Mouse (Mus musculus) megakaryocyte-erythroid progenitor cell, adult 5-6 weeks (primary cell): ENCODE data around the gene Gm3594. TPM values are rescaled to one million over a fixed set of nuclear protein-coding genes. Genes with fewer than 3 reads are reported as not detected.
"Not testable (repeated sequence)": the region's sequence is repeated elsewhere in the genome, so short reads cannot be mapped to it uniquely, and the experiment has no call there.

ENCODE experiments used
- ATAC-seq: replicated peaks from 2 replicates; pipeline ENCODE4 v1.8.0; 2016; ENCODE audit warnings: mild to moderate bottlenecking, inconsistent platforms; ENCODE audit not compliant: severe bottlenecking, poor library complexity, low FRiP score, low TSS enrichment
- total RNA-seq, 2 experiments: library from RNA; stranded (forward) in 1 of 2; stranded (reverse) in 1 of 2; fragments of 200-1000, 215-1000 nt in 1 of 2; fragments of >200 nt in 1 of 2; fragmentation: Nextera tagmentation in 1 of 2; gene quantifications; 2 replicates each; pipeline ENCODE4 v1.2.3; 2014 to 2017

Gene Gm3594
- not detected in 2 replicates for total RNA-seq (2014; fragmentation: Nextera tagmentation)
- total RNA-seq (2017) = not detected in 2 replicates

DNA sequence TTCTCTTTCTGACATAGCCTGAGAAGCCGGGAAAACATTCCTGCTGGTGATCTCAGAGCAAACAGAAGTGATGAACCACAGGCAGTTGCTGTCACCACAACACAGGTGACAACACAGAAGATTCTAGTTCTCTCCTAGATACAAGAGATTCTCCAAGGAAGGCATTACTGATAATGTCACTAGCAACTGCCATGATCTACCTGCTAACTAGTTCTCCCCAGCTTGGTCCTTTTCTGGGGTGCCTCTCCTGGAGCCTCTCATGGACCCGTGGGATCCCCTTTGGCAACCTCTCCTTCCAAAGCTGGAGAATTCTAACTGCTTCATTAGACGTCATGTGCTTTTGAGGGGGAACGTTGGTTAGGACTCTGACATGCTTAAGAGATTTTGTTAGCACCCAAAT lies at the start of gene Gm3594:
Gene Gm3594 (minus strand): TSS at position 101 of the 400 bp plus-strand sequence.
- ATAC-seq = not testable (repeated sequence)

- not testable (repeated sequence) for ATAC-seq
Observed at GRCm38 (mm10) chr14:6486331-6486730, 41.9 kb upstream of the Gm3594 start.

DNA sequence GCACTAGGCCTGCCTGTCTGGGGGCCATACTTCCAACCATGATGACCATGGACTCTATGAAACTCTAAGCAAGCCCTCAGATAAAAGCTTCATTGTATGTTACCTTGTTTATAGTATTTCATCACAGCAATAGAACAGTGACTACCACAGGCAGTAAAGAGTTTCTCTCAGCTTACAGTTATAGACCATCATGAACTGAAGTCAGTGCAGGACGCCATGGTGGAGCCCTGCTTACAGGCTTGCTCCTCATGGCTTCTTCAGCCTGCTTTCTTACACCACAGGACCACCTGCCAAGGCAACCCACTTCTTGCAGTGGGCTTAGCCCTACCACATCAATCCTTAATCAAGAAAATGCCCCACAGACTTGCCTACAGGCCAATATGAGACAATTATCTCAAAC lies 41.1 kb upstream of the Gm3594 start:
- not testable (repeated sequence) for ATAC-seq

GRCm38 (mm10) chr14:6482126-6482525 lies 37.7 kb upstream of the Gm3594 start:
- not testable (repeated sequence) for ATAC-seq

DNA sequence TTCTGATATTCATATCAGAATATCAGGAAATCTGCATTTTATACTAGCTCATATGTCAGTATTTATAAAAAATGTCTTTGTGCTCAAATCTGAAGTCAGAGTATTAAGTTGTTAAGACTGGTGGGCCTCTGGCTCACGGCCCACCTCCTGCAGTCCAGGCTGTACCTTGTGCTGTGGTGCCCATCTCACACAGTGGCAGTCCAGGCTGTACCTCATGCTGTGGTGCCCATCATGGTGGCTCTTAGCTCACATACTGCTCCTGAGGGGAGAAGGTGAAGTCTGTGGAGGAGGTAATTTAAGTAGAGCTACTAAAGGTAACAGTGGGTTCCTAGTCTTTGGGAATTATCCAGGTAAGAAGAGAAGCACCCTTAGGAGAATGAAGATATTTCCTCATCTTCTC lies 27.4 kb upstream of the Gm3594 start:
- not testable (repeated sequence) for ATAC-seq

DNA sequence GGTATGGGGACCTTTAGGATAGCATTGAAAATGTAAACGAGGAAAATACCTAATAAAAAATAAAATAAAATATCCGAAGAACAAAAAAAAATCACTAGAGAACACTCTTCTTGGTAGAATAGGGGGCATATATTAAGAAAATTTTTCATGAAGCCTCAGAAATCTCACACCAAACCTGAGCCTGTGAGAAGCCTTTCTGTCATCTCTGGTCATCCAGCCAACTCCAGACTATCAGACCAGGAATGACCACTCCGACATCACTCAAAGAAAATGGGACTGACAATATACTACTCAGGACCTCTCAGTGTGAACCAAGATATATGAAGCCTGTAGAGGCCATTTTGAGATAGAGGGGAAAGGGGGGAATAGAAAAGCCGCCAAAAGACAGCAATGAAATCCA lies 3.6 kb downstream of the Gm3594 start:
- ATAC-seq = not testable (repeated sequence)

GRCm38 (mm10) chr14:6440206-6440605 lies 4.2 kb downstream of the Gm3594 start:
- ATAC-seq = not testable (repeated sequence)

DNA sequence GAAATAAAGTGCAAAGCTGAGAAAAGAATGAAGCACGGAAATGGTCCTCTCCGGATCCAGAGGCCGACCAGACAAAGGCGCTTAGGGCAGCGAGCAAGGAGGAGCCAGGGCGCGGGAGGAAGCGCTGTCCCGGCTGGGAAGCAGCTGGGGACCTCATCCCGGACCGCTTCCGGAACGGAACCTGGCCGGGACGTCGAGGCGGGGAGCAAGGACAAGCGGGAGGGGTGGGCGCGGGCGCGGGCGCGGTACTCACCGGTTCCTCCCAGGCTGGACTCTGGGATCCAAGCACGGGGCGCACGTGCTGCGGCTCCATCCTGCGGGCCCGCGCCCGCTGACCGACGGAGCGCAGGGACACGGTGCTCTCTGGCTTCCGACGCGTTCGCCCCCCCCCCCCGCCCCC lies 17.6 kb downstream of the Gm3594 start:
- ATAC-seq = not testable (repeated sequence)

GRCm38 (mm10) chr14:6426353-6426752 lies 18.1 kb downstream of the Gm3594 start:
- ATAC-seq = not testable (repeated sequence)

GRCm38 (mm10) chr14:6412382-6412781 lies 32.0 kb downstream of the Gm3594 start, which contains the start of gene Gm3591:
Gm3591 (minus strand) TSS chr14:6412482.
- ATAC-seq = not testable (repeated sequence)

DNA sequence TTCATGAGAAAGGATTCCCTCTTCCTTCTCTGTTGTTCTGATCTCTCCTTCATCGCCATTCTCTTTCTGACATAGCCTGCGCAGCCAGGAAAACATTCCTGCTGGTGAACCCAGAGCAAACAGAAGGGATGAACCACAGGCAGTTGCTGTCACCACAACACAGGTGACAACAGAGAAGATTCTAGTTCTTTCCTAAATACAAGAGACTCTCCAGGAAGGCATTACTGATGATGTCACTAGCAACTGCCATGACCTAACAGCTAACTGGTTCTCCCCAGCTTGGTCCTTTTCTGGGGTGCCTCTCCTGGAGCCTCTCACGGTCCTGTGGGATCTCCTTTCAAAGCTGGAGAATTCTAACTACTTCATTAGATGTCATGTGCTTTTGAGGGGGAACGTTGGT lies 54.2 kb downstream of the Gm3594 start, which contains the start of gene Gm16440:
Gene Gm16440 (minus strand): TSS at position 101 of the 400 bp plus-strand sequence.
- ATAC-seq = not testable (repeated sequence)

Other genes with a start within 250 kb of the Gm3594 start
- not detected in 2 replicates for gene Gm21560, start 225.3 kb downstream of the Gm3594 start, total RNA-seq (2014; fragmentation: Nextera tagmentation)
- gene Gm21560, start 225.3 kb downstream of the Gm3594 start, total RNA-seq (2017) = not detected in 2 replicates
- not detected in 2 replicates for gene Gm3411, start 157.4 kb downstream of the Gm3594 start, total RNA-seq (2014; fragmentation: Nextera tagmentation)
- gene Gm3411, start 157.4 kb downstream of the Gm3594 start, total RNA-seq (2017) = not detected in 2 replicates
- not detected in 2 replicates for gene Gm21103, start 139.8 kb downstream of the Gm3594 start, total RNA-seq (2014; fragmentation: Nextera tagmentation)
- not detected in 2 replicates for gene Gm21103, start 139.8 kb downstream of the Gm3594 start, total RNA-seq (2017)
- not detected in 2 replicates for gene Gm3618, start 100.9 kb downstream of the Gm3594 start, total RNA-seq (2014; fragmentation: Nextera tagmentation)
- not detected in 2 replicates for gene Gm3618, start 100.9 kb downstream of the Gm3594 start, total RNA-seq (2017)
- not detected in 2 replicates for gene Gm16440, start 54.3 kb downstream of the Gm3594 start, total RNA-seq (2014; fragmentation: Nextera tagmentation)
- not detected in 2 replicates for gene Gm16440, start 54.3 kb downstream of the Gm3594 start, total RNA-seq (2017)
- gene Gm3591, start 32.1 kb downstream of the Gm3594 start, total RNA-seq (2014; fragmentation: Nextera tagmentation) = 1.1 TPM in 1 of 2 replicates, not detected in the other
- not detected in 2 replicates for gene Gm3591, start 32.1 kb downstream of the Gm3594 start, total RNA-seq (2017)
- gene Gm8356, start 92.7 kb upstream of the Gm3594 start, total RNA-seq (2014; fragmentation: Nextera tagmentation) = not detected in 2 replicates
- gene Gm8356, start 92.7 kb upstream of the Gm3594 start, total RNA-seq (2017) = not detected in 2 replicates
- not detected in 2 replicates for gene Gm3629, start 146.0 kb upstream of the Gm3594 start, total RNA-seq (2014; fragmentation: Nextera tagmentation)
- not detected in 2 replicates for gene Gm3629, start 146.0 kb upstream of the Gm3594 start, total RNA-seq (2017)
- not detected in 2 replicates for gene Gm3460, start 177.8 kb upstream of the Gm3594 start, total RNA-seq (2014; fragmentation: Nextera tagmentation)
- gene Gm3460, start 177.8 kb upstream of the Gm3594 start, total RNA-seq (2017) = not detected in 2 replicates
- not detected in 2 replicates for gene Gm10251, start 239.6 kb upstream of the Gm3594 start, total RNA-seq (2014; fragmentation: Nextera tagmentation)
- not detected in 2 replicates for gene Gm10251, start 239.6 kb upstream of the Gm3594 start, total RNA-seq (2017)